Mouse (Mus musculus) stomach, embryonic 16.5 days (tissue): Measurements from ENCODE around the gene Pappa. TPM values are rescaled to one million over a fixed set of nuclear protein-coding genes. Genes with fewer than 3 reads are reported as not detected.

ENCODE experiments used
- ATAC-seq: fragments of 200-750 bp; cut with Nextera tagmentation; 2 replicates; pipeline ENCODE4 v1.8.0; 2017; ENCODE audit warnings: moderate number of reproducible peaks, moderate TSS enrichment; ENCODE audit not compliant: insufficient read depth, low FRiP score
- H3K27ac ChIP-seq: fragments of 300-500 bp; sonication (generic); 2 replicates; pipeline ENCODE4 v1.5.1; 2014; ENCODE audit warnings: low read length
- H3K27me3 ChIP-seq: fragments of 300-500 bp; sonication (generic); 2 replicates; pipeline ENCODE4 v1.6.1; 2014; ENCODE audit warnings: low read length, control low read depth, mixed read lengths; ENCODE audit not compliant: control insufficient read depth, insufficient read depth
- H3K36me3 ChIP-seq: fragments of 300-500 bp; sonication (generic); 2 replicates; pipeline ENCODE4 v1.6.1; 2014; ENCODE audit warnings: low read length; ENCODE audit not compliant: control insufficient read depth, insufficient read depth
- H3K4me1 ChIP-seq: fragments of 300-500 bp; sonication (generic); 2 replicates; pipeline ENCODE4 v1.6.1; 2014; ENCODE audit warnings: low read length, control low read depth, mixed read lengths; ENCODE audit not compliant: control insufficient read depth, insufficient read depth
- H3K4me2 ChIP-seq: fragments of 300-500 bp; sonication (generic); 2 replicates; pipeline ENCODE4 v1.6.1; 2014; ENCODE audit warnings: low read depth, low read length, mixed read lengths
- H3K4me3 ChIP-seq: fragments of 300-500 bp; sonication (generic); replicated peaks from 2 replicates; pipeline ENCODE4 v1.5.1; 2014; ENCODE audit warnings: mild to moderate bottlenecking, low read length
- H3K9ac ChIP-seq: fragments of 300-500 bp; sonication (generic); 2 replicates; pipeline ENCODE4 v1.6.1; 2014; ENCODE audit warnings: low read length
- H3K9me3 ChIP-seq: fragments of 300-500 bp; sonication (generic); replicated peaks from 2 replicates; pipeline ENCODE4 v1.6.1; 2016; ENCODE audit warnings: low read length, control low read depth; ENCODE audit not compliant: control insufficient read depth
- WGBS: fragments of 180-500 bp; shearing (Covaris S2); extraction: QIAGEN DNeasy Blood & Tissue Kit; methylation state at CpG from one replicate; pipeline ENCODE4 v1.1.7; 2014; 5-methylcytosine and 5-hydroxymethylcytosine counted together
- polyA plus RNA-seq: library from polyadenylated mRNA; unstranded; fragments of >200 nt; fragmentation: Nextera tagmentation; extraction: Ambion mirVana; gene quantifications from 2 replicates; pipeline ENCODE4 v1.2.1, GENCODE M21; 2015

Gene Pappa
- polyA plus RNA-seq, 1 experiment from 2014 or later = 0.98 TPM

DNA sequence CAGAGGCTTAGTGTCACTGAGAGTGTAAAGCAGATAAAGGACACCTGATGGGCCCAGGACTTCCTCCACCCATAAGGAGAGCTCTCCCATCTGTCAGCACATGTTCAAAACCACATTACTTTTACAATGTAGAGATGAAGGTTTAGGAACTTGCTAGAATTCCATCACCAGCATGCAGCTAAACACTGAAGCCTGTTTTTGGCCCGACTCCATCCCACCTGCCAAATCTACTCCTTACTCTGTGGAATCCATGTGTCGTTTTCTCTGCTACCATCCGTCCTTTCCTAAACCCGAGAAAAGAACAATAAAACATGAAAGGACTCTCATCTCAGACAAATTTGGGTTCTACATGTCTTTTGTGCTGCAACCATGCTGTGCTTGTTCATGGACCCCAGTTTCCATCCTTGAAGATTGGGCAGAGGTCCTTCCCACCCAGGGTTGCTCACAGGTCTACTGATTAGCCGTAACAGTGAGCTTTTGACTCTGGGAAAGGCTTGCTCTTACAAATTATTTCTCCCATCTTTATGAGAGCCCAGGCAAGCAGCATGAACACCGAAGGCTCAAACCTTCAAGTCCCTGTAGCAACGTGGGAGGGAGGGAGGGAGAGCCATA, 172.5 kb downstream of the Pappa start:
- WGBS = 63% methylated on average over 7 of the region's 7 CpGs
- H3K4me1 ChIP-seq = no peaks in the 10 kb centered on the region

DNA sequence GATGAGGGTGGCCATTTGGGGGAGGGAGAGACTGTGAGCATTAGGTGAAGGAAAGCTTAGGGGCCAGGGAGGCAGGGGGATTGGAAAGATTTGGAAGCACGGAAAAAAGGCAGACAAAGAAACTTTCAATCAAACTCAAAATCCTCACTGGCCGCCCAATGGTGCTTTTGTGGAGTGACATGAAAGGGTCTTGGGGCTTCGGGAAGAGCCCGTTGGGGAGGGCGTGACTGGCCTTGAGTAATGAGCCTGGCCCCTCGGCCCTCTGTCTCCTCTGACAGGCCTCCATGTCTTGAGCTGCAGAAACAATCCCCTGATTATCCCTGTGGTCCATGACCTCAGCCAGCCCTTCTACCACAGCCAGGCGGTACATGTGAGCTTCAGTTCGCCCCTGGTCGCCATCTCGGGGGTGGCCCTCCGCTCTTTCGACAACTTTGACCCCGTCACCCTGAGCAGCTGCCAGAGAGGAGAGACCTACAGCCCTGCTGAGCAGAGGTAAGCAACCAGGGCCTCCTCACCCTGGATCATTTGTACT, 173.1 kb downstream of the Pappa start:
- 38% methylated on average over 13 of the region's 13 CpGs for WGBS
- Histone ChIP-seq H3K27ac (no peak overlapping the region), H3K9ac (no peak overlapping the region), H3K4me1 (no peaks in the 10 kb centered on the region), H3K4me2 (no peak overlapping the region), H3K27me3 (no peaks in the 10 kb centered on the region), H3K36me3 (no peaks in the 10 kb centered on the region), H3K9me3 (no peaks in the 10 kb centered on the region), H3K4me3 (no peak overlapping the region)
- ATAC-seq = no peak

More for the DNA sequence above, 172.5 kb downstream of the Pappa start:
- ATAC-seq = no peak
- H3K4me3 ChIP-seq = no peak overlapping the region
- H3K27me3 ChIP-seq = no peaks in the 10 kb centered on the region
- no peak overlapping the region for H3K27ac ChIP-seq
- no peaks in the 10 kb centered on the region for H3K9me3 ChIP-seq
- no peak overlapping the region for H3K4me2 ChIP-seq
- no peak overlapping the region for H3K9ac ChIP-seq
- no peaks in the 10 kb centered on the region for H3K36me3 ChIP-seq

DNA sequence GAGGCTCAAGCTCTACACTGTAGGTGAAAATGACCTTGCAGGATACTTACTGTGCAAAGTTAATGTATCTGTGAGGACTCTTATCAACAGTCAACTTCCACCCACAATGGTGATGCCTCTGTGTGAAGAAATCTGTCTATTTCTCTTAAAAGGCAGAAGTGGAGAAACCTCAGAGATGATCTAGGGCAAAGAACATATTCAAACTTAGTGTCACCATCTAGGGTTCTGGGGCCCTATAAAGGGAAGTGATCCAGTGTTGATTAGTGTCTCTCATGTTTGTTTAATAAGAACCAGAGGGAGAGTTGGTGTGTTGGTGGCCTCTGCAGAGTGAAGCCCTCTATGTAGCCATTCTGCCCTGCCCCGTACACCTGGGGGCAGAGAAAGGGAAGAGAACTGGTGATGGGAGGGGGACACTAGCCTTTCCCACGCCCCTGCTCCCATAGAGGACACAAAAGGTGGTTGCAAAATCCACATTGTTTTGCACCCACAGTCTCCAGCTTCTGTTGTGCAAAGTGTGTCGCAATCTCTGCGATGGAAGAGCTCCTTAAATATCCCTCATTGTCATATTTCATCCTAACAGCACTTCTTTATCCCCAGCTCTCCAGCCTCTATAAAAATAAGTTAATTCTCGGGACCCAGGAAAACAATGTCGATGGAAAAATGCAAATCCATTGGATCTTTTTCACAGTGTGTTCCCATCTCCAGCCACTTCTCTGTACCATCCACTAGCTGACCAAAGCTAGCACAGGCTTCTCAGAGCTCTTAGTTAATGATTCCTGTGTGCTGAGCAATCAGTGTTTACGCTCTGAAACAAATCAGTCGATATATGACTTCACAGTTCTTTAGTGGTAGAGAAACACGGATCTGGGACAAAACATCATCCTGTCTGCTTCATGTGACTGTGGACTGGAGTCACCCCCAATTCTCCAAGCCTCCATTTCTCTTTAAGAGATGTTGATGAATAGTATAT, 174.5 kb downstream of the Pappa start:
- no peak for ATAC-seq
- no peaks in the 10 kb centered on the region for H3K27me3 ChIP-seq
- no peaks in the 10 kb centered on the region for H3K36me3 ChIP-seq
- H3K9me3 ChIP-seq = no peaks in the 10 kb centered on the region
- no peak overlapping the region for H3K4me3 ChIP-seq
- H3K4me1 ChIP-seq = no peaks in the 10 kb centered on the region
- H3K4me2 ChIP-seq = no peak overlapping the region
- H3K9ac ChIP-seq = no peak overlapping the region
- 65% methylated on average over 9 of the region's 9 CpGs for WGBS
- H3K27ac ChIP-seq = no peak overlapping the region

DNA sequence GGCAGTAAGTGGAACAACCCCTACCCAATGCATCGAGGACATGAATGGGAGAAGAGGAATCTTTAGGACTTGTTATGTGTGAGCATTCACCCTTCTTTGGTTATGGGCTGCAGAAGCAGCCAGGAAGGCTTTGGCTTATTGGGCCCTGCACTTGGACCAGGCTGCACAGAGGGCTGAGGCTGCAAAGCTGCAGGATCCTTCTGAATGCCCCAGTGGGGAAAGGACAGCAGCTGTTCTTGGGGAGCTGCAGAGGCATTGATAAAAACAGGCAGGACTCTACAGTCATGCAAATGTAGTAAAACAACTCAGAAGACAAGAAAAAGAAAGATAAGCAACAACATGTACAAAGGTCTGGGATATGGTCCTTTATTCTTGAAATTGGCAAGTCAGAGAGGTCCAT, 175.4 kb downstream of the Pappa start:
- H3K9ac ChIP-seq = no peak overlapping the region
- 77% methylated on average over 1 of the region's 1 CpGs for WGBS

DNA sequence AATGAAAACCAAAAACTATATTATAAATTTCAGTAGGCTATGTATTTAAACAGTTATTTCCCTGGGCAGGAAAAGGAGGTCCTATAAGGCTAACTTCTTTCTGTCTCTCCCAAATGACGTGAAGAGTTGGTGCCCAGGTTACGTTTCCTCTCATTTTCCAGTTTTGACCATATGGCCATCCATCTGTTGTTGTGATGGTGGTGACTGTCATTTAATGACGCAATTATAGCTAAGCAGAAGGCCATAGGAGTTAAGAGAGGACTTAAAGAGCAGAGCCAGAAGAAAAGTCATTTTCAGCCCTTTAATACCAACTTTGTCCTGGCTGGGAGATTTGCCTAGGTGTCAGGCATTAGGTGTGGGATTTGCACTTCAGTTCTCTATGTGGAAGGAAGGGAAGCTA, 176.5 kb downstream of the Pappa start:
- WGBS = 82% methylated on average over 3 of the region's 3 CpGs
- Histone ChIP-seq H3K27me3 (no peaks in the 10 kb centered on the region), H3K4me1 (no peaks in the 10 kb centered on the region), H3K36me3 (no peaks in the 10 kb centered on the region), H3K9ac (no peak overlapping the region), H3K9me3 (no peaks in the 10 kb centered on the region), H3K4me2 (no peak overlapping the region), H3K4me3 (no peak overlapping the region), H3K27ac (no peak overlapping the region)
- no peak for ATAC-seq

More for the DNA sequence above, 175.4 kb downstream of the Pappa start:
- H3K4me3 ChIP-seq = no peak overlapping the region
- H3K9me3 ChIP-seq = no peaks in the 10 kb centered on the region
- H3K4me1 ChIP-seq = no peaks in the 10 kb centered on the region
- no peak for ATAC-seq
- H3K4me2 ChIP-seq = no peak overlapping the region
- no peaks in the 10 kb centered on the region for H3K27me3 ChIP-seq
- no peaks in the 10 kb centered on the region for H3K36me3 ChIP-seq
- H3K27ac ChIP-seq = no peak overlapping the region

DNA sequence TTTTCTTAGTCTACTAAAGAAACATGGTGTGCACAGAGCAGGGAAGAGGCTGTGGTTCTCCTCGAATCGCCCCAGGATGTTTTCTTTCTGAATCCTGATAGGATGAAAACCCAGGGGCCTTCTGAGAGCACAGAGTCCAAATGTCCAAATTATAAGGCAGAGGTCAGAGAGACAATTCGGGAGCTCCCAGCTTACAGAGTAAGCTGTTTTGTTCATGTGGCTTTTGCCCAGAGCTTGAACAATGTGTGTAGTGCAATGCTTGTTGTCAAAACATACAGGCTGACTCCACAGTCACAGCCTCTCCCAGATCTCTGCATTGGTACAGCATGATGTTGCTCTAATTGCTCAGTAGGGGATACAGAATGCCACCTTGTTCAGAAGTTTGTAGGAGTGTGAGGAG, 178.7 kb downstream of the Pappa start:
- 66% methylated on average over 3 of the region's 3 CpGs for WGBS

DNA sequence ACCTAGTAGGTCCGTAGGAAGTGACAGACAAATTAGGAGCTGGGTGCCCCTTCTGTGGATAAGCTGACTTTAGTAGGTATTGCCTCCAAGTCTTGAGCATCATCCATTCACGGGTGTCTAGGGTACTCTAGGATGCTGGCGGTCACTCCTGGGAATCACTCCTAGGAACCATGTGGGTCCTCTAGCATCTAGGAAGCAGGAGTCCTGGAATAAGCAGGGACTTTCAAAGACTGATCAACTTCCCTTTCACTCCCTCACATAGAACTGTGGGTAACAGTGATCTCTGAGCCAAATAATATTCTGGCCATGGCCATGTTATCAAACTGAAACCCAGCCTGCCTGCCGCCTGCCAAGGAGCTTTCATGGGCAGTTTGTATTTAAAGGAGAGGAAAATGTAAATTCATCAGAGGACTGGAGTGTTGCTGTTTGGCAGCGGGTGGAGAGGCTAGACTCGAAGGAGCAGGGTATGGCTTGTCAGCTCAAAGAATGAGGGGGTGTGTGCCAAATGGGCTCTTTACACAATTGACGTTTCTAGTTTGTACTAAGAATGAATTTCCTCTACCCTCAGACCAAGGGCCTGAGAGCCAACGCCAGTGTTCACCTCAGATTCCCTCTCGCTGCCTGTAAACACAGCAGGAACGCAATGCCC, 194.0 kb downstream of the Pappa start:
- Histone ChIP-seq H3K4me1 (no peaks in the 10 kb centered on the region), H3K36me3 (no peaks in the 10 kb centered on the region), H3K9ac (no peak overlapping the region), H3K27ac (no peak overlapping the region), H3K4me2 (no peak overlapping the region), H3K27me3 (no peaks in the 10 kb centered on the region), H3K4me3 (no peak overlapping the region), H3K9me3 (no peaks in the 10 kb centered on the region)
- 61% methylated on average over 10 of the region's 10 CpGs for WGBS
- ATAC-seq = no peak; the same call in 1 of the 2 replicates

More for the DNA sequence above, 178.7 kb downstream of the Pappa start:
- no peak overlapping the region for H3K9ac ChIP-seq
- no peaks in the 10 kb centered on the region for H3K4me1 ChIP-seq
- no peaks in the 10 kb centered on the region for H3K27me3 ChIP-seq
- ATAC-seq = no peak
- no peak overlapping the region for H3K4me3 ChIP-seq
- no peak overlapping the region for H3K27ac ChIP-seq
- no peak overlapping the region for H3K4me2 ChIP-seq
- H3K9me3 ChIP-seq = no peaks in the 10 kb centered on the region
- no peaks in the 10 kb centered on the region for H3K36me3 ChIP-seq

DNA sequence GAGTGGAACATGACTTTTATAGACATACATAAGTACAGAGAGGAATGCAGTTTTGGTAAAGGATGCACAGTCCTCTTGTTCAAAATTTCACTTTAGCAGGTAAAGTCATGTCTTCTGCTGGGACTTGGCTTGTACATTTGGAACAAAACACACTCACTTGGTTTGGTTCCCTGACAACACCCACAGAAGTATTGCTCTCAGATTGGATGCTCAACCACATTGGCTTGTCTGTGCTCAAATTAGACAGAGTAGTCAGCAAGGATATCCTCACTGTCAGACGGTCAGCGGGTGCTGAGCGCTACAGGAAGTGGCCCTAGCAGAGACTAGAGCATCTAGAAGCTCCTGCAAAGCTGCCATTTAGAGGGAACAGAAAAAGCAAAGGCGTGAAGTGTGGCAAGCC, 197.4 kb downstream of the Pappa start:
- Histone ChIP-seq H3K4me2 (no peak overlapping the region), H3K9me3 (no peaks in the 10 kb centered on the region), H3K4me1 (no peaks in the 10 kb centered on the region), H3K9ac (no peak overlapping the region), H3K36me3 (no peaks in the 10 kb centered on the region), H3K4me3 (no peak overlapping the region), H3K27ac (no peak overlapping the region), H3K27me3 (no peaks in the 10 kb centered on the region)
- 85% methylated on average over 4 of the region's 4 CpGs for WGBS
- no peak for ATAC-seq

DNA sequence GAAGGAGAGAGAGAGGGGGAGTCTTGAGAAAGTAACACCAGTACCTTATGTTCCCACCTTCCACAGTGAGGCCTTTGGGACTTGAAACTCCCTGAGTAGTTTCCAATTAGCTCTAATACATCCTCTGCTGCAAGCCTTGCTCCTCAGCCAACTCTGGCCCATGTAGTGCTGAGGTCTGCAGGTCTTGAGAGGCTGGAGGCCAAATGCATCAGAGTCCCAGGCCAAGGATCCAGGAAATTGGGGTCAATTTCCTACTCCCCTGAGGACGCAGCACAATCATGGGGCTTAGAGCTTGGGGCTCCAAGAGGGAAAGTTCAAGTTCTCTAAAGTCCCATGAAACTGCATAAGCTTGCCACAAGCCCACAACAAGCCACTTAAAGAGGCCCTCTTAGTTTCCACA, 198.0 kb downstream of the Pappa start:
- H3K27ac ChIP-seq = no peak overlapping the region
- H3K9me3 ChIP-seq = no peaks in the 10 kb centered on the region
- no peak overlapping the region for H3K4me2 ChIP-seq
- H3K27me3 ChIP-seq = no peaks in the 10 kb centered on the region
- no peak for ATAC-seq
- WGBS = 88% methylated on average over 1 of the region's 1 CpGs
- no peak overlapping the region for H3K4me3 ChIP-seq
- H3K36me3 ChIP-seq = no peaks in the 10 kb centered on the region
- no peak overlapping the region for H3K9ac ChIP-seq
- H3K4me1 ChIP-seq = no peaks in the 10 kb centered on the region
